Mouse (Mus musculus) CH12.LX (cell line): ENCODE data around the gene Inha. TPM values are rescaled to one million over a fixed set of nuclear protein-coding genes. Genes with fewer than 3 reads are reported as not detected.

Experiments
- polyA plus RNA-seq: library from polyadenylated mRNA; unstranded; fragments of >175 nt; gene quantifications from 2 replicates; pipeline ENCODE4 v1.2.1, GENCODE M21; 2012; ENCODE audit warnings: low read depth; ENCODE audit not compliant: insufficient read length
- total RNA-seq, 2 experiments: library from RNA; depleted of rRNA; stranded (reverse); fragments of 300-350 nt in 1 of 2; fragments of >200 nt in 1 of 2; gene quantifications; 2 replicates each; pipeline ENCODE4 v1.2.3; 2012 to 2014

Inha gene
- total and polyA plus RNA-seq, 3 experiments = not detected

Other genes starting within 250 kb of the Inha start
- gene Ptprn, start 242.6 kb upstream of the Inha start, total RNA-seq (2012; rRNA removed) = 0.04 TPM in 1 of 2 replicates, not detected in the other
- not detected in 2 replicates for gene Ptprn, start 242.6 kb upstream of the Inha start, total RNA-seq (2014; rRNA removed)
- gene Ptprn, start 242.6 kb upstream of the Inha start, polyA plus RNA-seq = 0.16 TPM in 1 of 2 replicates, not detected in the other
- not detected in 2 replicates for gene Resp18, start 228.7 kb upstream of the Inha start, total RNA-seq (2012; rRNA removed)
- not detected in 2 replicates for gene Resp18, start 228.7 kb upstream of the Inha start, total RNA-seq (2014; rRNA removed)
- not detected in 2 replicates for gene Resp18, start 228.7 kb upstream of the Inha start, polyA plus RNA-seq
- 67.3 and 73.8 TPM in 2 replicates for gene Dnpep, start 189.1 kb upstream of the Inha start, total RNA-seq (2012; rRNA removed)
- 48.4 and 50.4 TPM in 2 replicates for gene Dnpep, start 189.1 kb upstream of the Inha start, total RNA-seq (2014; rRNA removed)
- gene Dnpep, start 189.1 kb upstream of the Inha start, polyA plus RNA-seq = 35.0 and 39.8 TPM in 2 replicates
- gene Des, start 146.7 kb upstream of the Inha start, total RNA-seq (2012; rRNA removed) = 9.1 and 9.3 TPM in 2 replicates
- gene Des, start 146.7 kb upstream of the Inha start, total RNA-seq (2014; rRNA removed) = 10.0 and 11.7 TPM in 2 replicates
- gene Des, start 146.7 kb upstream of the Inha start, polyA plus RNA-seq = 18.9 and 20.9 TPM in 2 replicates
- gene Speg, start 131.8 kb upstream of the Inha start, total RNA-seq (2012; rRNA removed) = 14.2 and 18.8 TPM in 2 replicates
- 13.0 and 13.1 TPM in 2 replicates for gene Speg, start 131.8 kb upstream of the Inha start, total RNA-seq (2014; rRNA removed)
- 30.7 and 31.7 TPM in 2 replicates for gene Speg, start 131.8 kb upstream of the Inha start, polyA plus RNA-seq
- gene Gmppa, start 71.1 kb upstream of the Inha start, total RNA-seq (2012; rRNA removed) = 139 and 153 TPM in 2 replicates
- 101 and 102 TPM in 2 replicates for gene Gmppa, start 71.1 kb upstream of the Inha start, total RNA-seq (2014; rRNA removed)
- gene Gmppa, start 71.1 kb upstream of the Inha start, polyA plus RNA-seq = 126 and 131 TPM in 2 replicates
- not detected in 2 replicates for gene Asic4, start 56.6 kb upstream of the Inha start, total RNA-seq (2012; rRNA removed)
- gene Asic4, start 56.6 kb upstream of the Inha start, total RNA-seq (2014; rRNA removed) = not detected in 2 replicates
- gene Asic4, start 56.6 kb upstream of the Inha start, polyA plus RNA-seq = not detected in 2 replicates
- 30.4 and 32.6 TPM in 2 replicates for gene Chpf, start 27.8 kb upstream of the Inha start, total RNA-seq (2012; rRNA removed)
- gene Chpf, start 27.8 kb upstream of the Inha start, total RNA-seq (2014; rRNA removed) = 14.6 and 14.8 TPM in 2 replicates
- gene Chpf, start 27.8 kb upstream of the Inha start, polyA plus RNA-seq = 17.5 and 20.6 TPM in 2 replicates
- 1.1 and 1.4 TPM in 2 replicates for gene Tmem198, start 27.5 kb upstream of the Inha start, total RNA-seq (2012; rRNA removed)
- gene Tmem198, start 27.5 kb upstream of the Inha start, total RNA-seq (2014; rRNA removed) = 0.51 and 0.81 TPM in 2 replicates
- 0.80 and 0.90 TPM in 2 replicates for gene Tmem198, start 27.5 kb upstream of the Inha start, polyA plus RNA-seq
- 0.29 and 0.47 TPM in 2 replicates for gene Obsl1, start 625 bp upstream of the Inha start, total RNA-seq (2012; rRNA removed)
- not detected in 2 replicates for gene Obsl1, start 625 bp upstream of the Inha start, total RNA-seq (2014; rRNA removed)
- gene Obsl1, start 625 bp upstream of the Inha start, polyA plus RNA-seq = 0.84 and 1.2 TPM in 2 replicates
- 16.9 and 17.3 TPM in 2 replicates for gene Stk11ip, start 14.5 kb downstream of the Inha start, total RNA-seq (2012; rRNA removed)
- 11.6 and 16.0 TPM in 2 replicates for gene Stk11ip, start 14.5 kb downstream of the Inha start, total RNA-seq (2014; rRNA removed)
- 36.9 and 38.5 TPM in 2 replicates for gene Stk11ip, start 14.5 kb downstream of the Inha start, polyA plus RNA-seq
- gene Slc4a3, start 39.2 kb downstream of the Inha start, total RNA-seq (2012; rRNA removed) = 0.08 and 0.21 TPM in 2 replicates
- 0.03 TPM in 1 of 2 replicates, not detected in the other for gene Slc4a3, start 39.2 kb downstream of the Inha start, total RNA-seq (2014; rRNA removed)
- 0.38 TPM in 1 of 2 replicates, not detected in the other for gene Slc4a3, start 39.2 kb downstream of the Inha start, polyA plus RNA-seq